Mouse (Mus musculus) midbrain, embryonic 10.5 days (tissue): ENCODE measurements around the gene Dock9. TPM values are rescaled to one million over a fixed set of nuclear protein-coding genes. Genes with fewer than 3 reads are reported as not detected.

ENCODE experiments used
- DNase-seq: peaks from one replicate; pipeline ENCODE4 v3.0.0-alpha.2; 2017; ENCODE audit warnings: low spot score
- H3K27ac ChIP-seq: fragments of 300-500 bp; sonication (generic); replicated peaks from 2 replicates; pipeline ENCODE4 v1.5.1; 2016; ENCODE audit warnings: mild to moderate bottlenecking
- H3K27me3 ChIP-seq: fragments of 300-500 bp; sonication (generic); 2 replicates; pipeline ENCODE4 v1.6.1; 2016; ENCODE audit warnings: low read depth, mild to moderate bottlenecking; ENCODE audit not compliant: poor library complexity, severe bottlenecking
- H3K36me3 ChIP-seq: fragments of 300-500 bp; sonication (generic); 2 replicates; pipeline ENCODE4 v1.6.1; 2016; ENCODE audit warnings: mild to moderate bottlenecking, moderate library complexity
- H3K4me1 ChIP-seq: fragments of 300-500 bp; sonication (generic); 2 replicates; pipeline ENCODE4 v1.6.1; 2016
- H3K4me3 ChIP-seq: fragments of 300-500 bp; sonication (generic); 2 replicates; pipeline ENCODE4 v1.5.1; 2016; ENCODE audit warnings: mild to moderate bottlenecking, moderate library complexity
- H3K9me3 ChIP-seq: fragments of 300-500 bp; sonication (generic); replicated peaks from 2 replicates; pipeline ENCODE4 v1.6.1; 2016; ENCODE audit warnings: mild to moderate bottlenecking
- WGBS: fragments of 180-500 bp; shearing (Covaris S2); methylation state at CpG from one replicate; pipeline ENCODE4 v1.1.7; 2016; 5-methylcytosine and 5-hydroxymethylcytosine counted together
- polyA plus RNA-seq: library from polyadenylated mRNA; unstranded; fragments of >200 nt; fragmentation: Nextera tagmentation; extraction: Ambion mirVana; gene quantifications from 2 replicates; pipeline ENCODE4 v1.2.1, GENCODE M21; 2016

Dock9 gene
- polyA plus RNA-seq, 1 experiment from 2014 or later = 2.1 TPM

GRCm38 (mm10) chr14:121687274-121687673 lies 110.4 kb downstream of the Dock9 start:
- Histone ChIP-seq H3K9me3 (no peaks in the 10 kb centered on the region), H3K27ac (0 out of 2 replicates have a peak overlapping the region, but pooled peaks have one; percentile 38), H3K36me3 (no peaks in the 10 kb centered on the region), H3K27me3 (no peaks in the 10 kb centered on the region), H3K4me1 (peaks cover 17% of the 10 kb centered on the region), H3K4me3 (no peak overlapping the region)
- DNase-seq = no peak
- 83% methylated on average over 7 of the region's 7 CpGs for WGBS

GRCm38 (mm10) chr14:121678913-121679312 lies 118.7 kb downstream of the Dock9 start:
- H3K4me1 ChIP-seq = peaks cover 27% of the 10 kb centered on the region
- no peak overlapping the region for H3K27ac ChIP-seq
- H3K4me3 ChIP-seq = no peak overlapping the region
- 92% methylated on average over 5 of the region's 5 CpGs for WGBS
- no peaks in the 10 kb centered on the region for H3K9me3 ChIP-seq
- DNase-seq = no peak
- no peaks in the 10 kb centered on the region for H3K36me3 ChIP-seq
- no peaks in the 10 kb centered on the region for H3K27me3 ChIP-seq

- no peak overlapping the region for H3K4me3 ChIP-seq
- 79% methylated on average over 10 of the region's 10 CpGs for whole genome bisulfite sequencing
- peaks cover 27% of the 10 kb centered on the region for H3K4me1 ChIP-seq
- no peaks in the 10 kb centered on the region for H3K36me3 ChIP-seq
- no peak overlapping the region for H3K27ac ChIP-seq
- H3K27me3 ChIP-seq = no peaks in the 10 kb centered on the region
- no peaks in the 10 kb centered on the region; the same call in 1 of the 2 replicates for H3K9me3 ChIP-seq
- DNase-seq = no peak
Measured at GRCm38 (mm10) chr14:121678445-121678844, 119.2 kb downstream of the Dock9 start.

- Histone ChIP-seq H3K27me3 (no peaks in the 10 kb centered on the region), H3K27ac (no peak overlapping the region), H3K9me3 (peaks cover 7% of the 10 kb centered on the region; the same call in 1 of the 2 replicates), H3K4me3 (no peak overlapping the region), H3K36me3 (no peaks in the 10 kb centered on the region), H3K4me1 (peaks cover 27% of the 10 kb centered on the region)
- no peak for DNase-seq
- 92% methylated on average over 11 of the region's 11 CpGs for WGBS
Measured at GRCm38 (mm10) chr14:121676596-121677330, 120.9 kb downstream of the Dock9 start.

GRCm38 (mm10) chr14:121676121-121676591 lies 121.5 kb downstream of the Dock9 start:
- DNase-seq = no peak
- Histone ChIP-seq H3K36me3 (no peaks in the 10 kb centered on the region), H3K9me3 (peaks cover 7% of the 10 kb centered on the region; the same call in 1 of the 2 replicates), H3K4me1 (peaks cover 27% of the 10 kb centered on the region), H3K27me3 (no peaks in the 10 kb centered on the region), H3K27ac (peak overlapping the region; percentile 34; the same call in 1 of the 2 replicates), H3K4me3 (no peak overlapping the region)

- H3K9me3 ChIP-seq = peaks cover 7% of the 10 kb centered on the region; the same call in 1 of the 2 replicates
- no peak overlapping the region for H3K4me3 ChIP-seq
- H3K36me3 ChIP-seq = no peaks in the 10 kb centered on the region
- WGBS = 34% methylated on average over 6 of the region's 6 CpGs
- no peak for DNase-seq
- H3K4me1 ChIP-seq = peaks cover 27% of the 10 kb centered on the region
- 0 out of 2 replicates have a peak overlapping the region, but pooled peaks have one; percentile 24 for H3K27ac ChIP-seq
- H3K27me3 ChIP-seq = no peaks in the 10 kb centered on the region
Measured at GRCm38 (mm10) chr14:121675579-121675978, 122.1 kb downstream of the Dock9 start.

GRCm38 (mm10) chr14:121675146-121675545 lies 122.5 kb downstream of the Dock9 start:
- WGBS = 65% methylated on average over 3 of the region's 3 CpGs
- no peak for DNase-seq
- H3K27ac ChIP-seq = 0 out of 2 replicates have a peak overlapping the region, but pooled peaks have one; percentile 24

GRCm38 (mm10) chr14:121670016-121670415 lies 127.6 kb downstream of the Dock9 start:
- H3K27me3 ChIP-seq = no peaks in the 10 kb centered on the region
- no peaks in the 10 kb centered on the region for H3K36me3 ChIP-seq
- no peak overlapping the region for H3K4me3 ChIP-seq
- no peak for DNase-seq
- WGBS = 93% methylated on average over 5 of the region's 5 CpGs
- H3K9me3 ChIP-seq = peaks cover 7% of the 10 kb centered on the region; the same call in 1 of the 2 replicates
- H3K4me1 ChIP-seq = peaks cover 2% of the 10 kb centered on the region
- H3K27ac ChIP-seq = no peak overlapping the region

More at GRCm38 (mm10) chr14:121675146-121675545, 122.5 kb downstream of the Dock9 start:
- no peaks in the 10 kb centered on the region for H3K27me3 ChIP-seq
- no peak overlapping the region for H3K4me3 ChIP-seq
- no peaks in the 10 kb centered on the region for H3K36me3 ChIP-seq
- H3K9me3 ChIP-seq = peaks cover 7% of the 10 kb centered on the region; the same call in 1 of the 2 replicates
- peaks cover 27% of the 10 kb centered on the region for H3K4me1 ChIP-seq

GRCm38 (mm10) chr14:121666641-121667274 lies 130.9 kb downstream of the Dock9 start:
- no peaks in the 10 kb centered on the region for H3K9me3 ChIP-seq
- WGBS = 80% methylated on average over 3 of the region's 3 CpGs
- no peak overlapping the region for H3K4me3 ChIP-seq
- H3K4me1 ChIP-seq = no peaks in the 10 kb centered on the region
- no peaks in the 10 kb centered on the region for H3K36me3 ChIP-seq
- DNase-seq = no peak
- no peaks in the 10 kb centered on the region for H3K27me3 ChIP-seq
- no peak overlapping the region for H3K27ac ChIP-seq

GRCm38 (mm10) chr14:121665693-121666273 lies 131.9 kb downstream of the Dock9 start:
- 99% methylated on average over 9 of the region's 9 CpGs for WGBS
- H3K4me1 ChIP-seq = no peaks in the 10 kb centered on the region
- no peak overlapping the region for H3K27ac ChIP-seq
- no peaks in the 10 kb centered on the region for H3K27me3 ChIP-seq
- no peaks in the 10 kb centered on the region for H3K9me3 ChIP-seq
- no peaks in the 10 kb centered on the region for H3K36me3 ChIP-seq
- no peak for DNase-seq
- no peak overlapping the region for H3K4me3 ChIP-seq

GRCm38 (mm10) chr14:121663913-121664312 lies 133.7 kb downstream of the Dock9 start:
- Histone ChIP-seq H3K27ac (no peak overlapping the region), H3K9me3 (no peaks in the 10 kb centered on the region), H3K4me3 (no peak overlapping the region), H3K27me3 (no peaks in the 10 kb centered on the region), H3K4me1 (no peaks in the 10 kb centered on the region), H3K36me3 (no peaks in the 10 kb centered on the region)
- no peak for DNase-seq
- WGBS = 95% methylated on average over 1 of the region's 1 CpGs

GRCm38 (mm10) chr14:121660918-121661317 lies 136.7 kb downstream of the Dock9 start:
- H3K27me3 ChIP-seq = no peaks in the 10 kb centered on the region

More at GRCm38 (mm10) chr14:121660918-121661317, 136.7 kb downstream of the Dock9 start:
- Histone ChIP-seq H3K4me1 (no peaks in the 10 kb centered on the region), H3K4me3 (no peak overlapping the region), H3K9me3 (no peaks in the 10 kb centered on the region), H3K27ac (no peak overlapping the region), H3K36me3 (no peaks in the 10 kb centered on the region)
- DNase-seq = no peak
- 71% methylated on average over 8 of the region's 8 CpGs for WGBS
